Comparison of ENCODE assay signal across 31 mouse cellular contexts in the genomic region with DNA sequence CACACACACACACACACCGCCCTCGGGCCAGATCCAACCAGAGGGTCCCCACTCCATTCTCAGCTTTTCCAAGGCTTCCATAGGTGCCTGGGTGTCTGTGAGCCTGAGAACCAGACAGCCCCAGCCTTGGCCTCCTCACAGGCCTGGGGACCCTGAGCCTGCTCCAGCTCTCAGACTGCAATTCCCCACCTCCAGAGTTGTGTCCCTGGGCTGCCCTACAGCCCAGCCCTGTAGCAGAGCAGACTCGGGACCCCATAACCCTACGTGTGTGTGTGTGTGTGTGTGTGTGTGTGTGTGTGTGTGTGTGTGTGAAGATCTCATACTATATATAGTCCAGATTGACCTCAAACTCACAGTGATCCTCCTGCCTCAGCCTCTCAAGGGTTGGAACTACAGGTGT. TPM values are rescaled to one million over a fixed set of nuclear protein-coding genes. Genes with fewer than 3 reads are reported as not detected.
DNase-seq lines count a peak whose midpoint lies in the region; ATAC-seq and TF ChIP-seq lines count a peak whose summit lies in the region.
"Had no signal": no experiment of that assay in that cellular context is flagged by ENCODE, and none has a peak within 500 bp of the region (broad histone marks: within the 10 kb centered on the region; RNA-seq: fewer than 3 reads in every experiment).

No protein-coding gene starts in this region.

- intact Hi-C loops in left cerebral cortex, adult 2 months (cut with DNase I), result no loop called here

- no peaks in the 10 kb centered on the region for H3K36me3 ChIP-seq in kidney, embryonic 15.5 days
- no peaks in the 10 kb centered on the region for H3K36me3 ChIP-seq in small intestine, adult 2 months (ENCODE audit: control insufficient read depth, insufficient read depth, low read length)
- H3K36me3 ChIP-seq in thymus, adult 2 months (ENCODE audit: control insufficient read depth, insufficient read depth, low read length), result no peaks in the 10 kb centered on the region
- H3K36me3 ChIP-seq: hindbrain, embryonic 13.5 days; liver, embryonic 12.5 days; neural tube, embryonic 15.5 days had no signal

- no peak for TF ChIP-seq CTCF in lung, adult 2 months (IDR thresholded peaks at IDR 0.05; ENCODE audit: insufficient read depth, low read length)
- TF ChIP-seq CTCF in small intestine, adult 2 months (IDR thresholded peaks at IDR 0.05; ENCODE audit: extremely low read depth, insufficient read length, insufficient replicate concordance, low read depth, low read length), result no peak
- TF ChIP-seq CTCF in thymus, adult 2 months (IDR thresholded peaks at IDR 0.05; ENCODE audit: borderline replicate concordance, control insufficient read depth, extremely low read depth, insufficient read depth, low read length, poor library complexity), result no peak
- no peak for TF ChIP-seq CTCF in left cerebral cortex, adult 2 months (IDR thresholded peaks at IDR 0.05)

- H3K9me3 ChIP-seq in kidney, embryonic 15.5 days (replicated peaks), result no peaks in the 10 kb centered on the region
- H3K9me3 ChIP-seq: hindbrain, embryonic 13.5 days; liver, embryonic 12.5 days; neural tube, embryonic 15.5 days had no signal

- H3K4me2 ChIP-seq in kidney, embryonic 15.5 days, result no peak overlapping the region
- H3K4me2 ChIP-seq: heart, embryonic 11.5 days; hindbrain, embryonic 13.5 days; liver, embryonic 12.5 days; midbrain, embryonic 11.5 days; neural tube, embryonic 15.5 days had no signal

- 79% methylated on average over 4 of the region's 4 CpGs for WGBS in kidney, embryonic 15.5 days
- 77% methylated on average over 4 of the region's 4 CpGs for WGBS in lung, adult 2 months
- 86% methylated on average over 4 of the region's 4 CpGs for WGBS in small intestine, adult 2 months
- WGBS in thymus, adult 2 months, result 97% methylated on average over 4 of the region's 4 CpGs

- DNase-seq in kidney, postnatal 10 days, result no peak
- DNase-seq in lung, postnatal 10 days, result peak; percentile 14
- no peak for DNase-seq in lung, adult 2 months
- no peak for DNase-seq in thymus, adult 2 months
- no peak for DNase-seq in left cerebral cortex, adult 2 months (ENCODE audit: extremely low spot score in 1 of 2, low spot score in 2 of 2)
- DNase-seq: adrenal gland, adult 8-10 months; cerebellum, adult 8-10 months; cerebellum, postnatal 25 days; gastrocnemius, postnatal 25 days; kidney, adult 18-20 months; left cerebral cortex, postnatal 4 days; liver, postnatal 0 days; retina, postnatal 1 day; right cerebral cortex, postnatal 14 days had no signal

- H3K9ac ChIP-seq in kidney, embryonic 15.5 days, result no peak overlapping the region
- H3K9ac ChIP-seq: hindbrain, embryonic 13.5 days; liver, embryonic 12.5 days; liver, postnatal 0 days; neural tube, embryonic 15.5 days had no signal

- peaks cover 5% of the 10 kb centered on the region; the same call in 1 of the 2 replicates for H3K4me1 ChIP-seq in kidney, embryonic 15.5 days
- no peaks in the 10 kb centered on the region for H3K4me1 ChIP-seq in lung, adult 2 months (ENCODE audit: control insufficient read depth, insufficient read depth, low read length)
- 0 out of 2 replicates have a peak, but pooled peaks cover 2% of the 10 kb centered on the region for H3K4me1 ChIP-seq in small intestine, adult 2 months (ENCODE audit: control insufficient read depth, insufficient read depth, insufficient read length, low read length)
- H3K4me1 ChIP-seq in thymus, adult 2 months (replicated peaks; ENCODE audit: control insufficient read depth, insufficient read depth, low read length), result no peaks in the 10 kb centered on the region
- H3K4me1 ChIP-seq: liver, embryonic 12.5 days had no signal

- 0 out of 2 replicates have a peak overlapping the region, but pooled peaks have one; percentile 22 for H3K27ac ChIP-seq in kidney, embryonic 15.5 days
- 0 out of 2 replicates have a peak overlapping the region, but pooled peaks have one; percentile 23 for H3K27ac ChIP-seq in small intestine, adult 2 months (ENCODE audit: insufficient read depth, low read depth, low read length)
- no peak overlapping the region for H3K27ac ChIP-seq in thymus, adult 2 months (ENCODE audit: control insufficient read depth, insufficient read depth, low read length)
- H3K27ac ChIP-seq in left cerebral cortex, adult 2 months, result no peak overlapping the region
- H3K27ac ChIP-seq: hindbrain, embryonic 13.5 days; liver, embryonic 12.5 days; neural tube, embryonic 15.5 days had no signal

- ATAC-seq in kidney, embryonic 15.5 days (replicated peaks; ENCODE audit: low FRiP score), result no peak
- ATAC-seq: activated CD4-positive, CD25-positive, alpha-beta regulatory T cell, adult 4 months; forebrain, embryonic 14.5 days; liver, embryonic 12.5 days; liver, postnatal 0 days had no signal

- no peaks in the 10 kb centered on the region for H3K27me3 ChIP-seq in kidney, embryonic 15.5 days
- H3K27me3 ChIP-seq in small intestine, adult 2 months (ENCODE audit: control insufficient read depth, insufficient read depth, low read length), result no peaks in the 10 kb centered on the region
- no peaks in the 10 kb centered on the region for H3K27me3 ChIP-seq in thymus, adult 2 months (ENCODE audit: control insufficient read depth, insufficient read depth, low read length)
- H3K27me3 ChIP-seq: neural tube, embryonic 15.5 days had no signal

- no peak overlapping the region for H3K4me3 ChIP-seq in kidney, embryonic 15.5 days (replicated peaks)
- H3K4me3 ChIP-seq in lung, adult 2 months (replicated peaks; ENCODE audit: extremely low read depth, low read depth, low read length), result no peak overlapping the region
- no peak overlapping the region for H3K4me3 ChIP-seq in small intestine, adult 2 months (ENCODE audit: low read depth, low read length)
- no peak overlapping the region for H3K4me3 ChIP-seq in thymus, adult 2 months (ENCODE audit: control insufficient read depth, insufficient read depth, low read length)
- H3K4me3 ChIP-seq in left cerebral cortex, adult 2 months, result no peak overlapping the region
- H3K4me3 ChIP-seq: hindbrain, embryonic 13.5 days; liver, embryonic 12.5 days; neural tube, embryonic 15.5 days had no signal

- no peak for TF ChIP-seq POLR2A in lung, adult 2 months (IDR thresholded peaks at IDR 0.05; ENCODE audit: borderline replicate concordance, extremely low read depth, low read depth, low read length)
- TF ChIP-seq POLR2A in small intestine, adult 2 months (IDR thresholded peaks at IDR 0.05; ENCODE audit: low read depth, low read length), result no peak
- TF ChIP-seq POLR2A in thymus, adult 2 months (IDR thresholded peaks at IDR 0.05; ENCODE audit: control insufficient read depth, extremely low read depth, insufficient read depth, low read length, poor library complexity), result no peak

RNA-seq across cellular contexts. Expression of gene Habp2, which starts 34.1 kb away (rescaled TPM):
- polyA plus RNA-seq in kidney, embryonic 15.5 days (2015; fragmentation: Nextera tagmentation; extraction: Ambion mirVana), result 30.8 and 31.2 TPM in 2 replicates
- polyA plus RNA-seq in lung, adult 2 months (2012; rRNA removed), result not detected in 2 replicates
- 18.5 and 39.2 TPM in 2 replicates for polyA plus RNA-seq in small intestine, adult 2 months (2012; rRNA removed)
- polyA plus RNA-seq in thymus, adult 2 months (2012; rRNA removed), result 0.15 and 0.55 TPM in 2 replicates
- not detected for total RNA-seq in left cerebral cortex, adult 2 months (2021)
- total RNA-seq: adrenal gland, adult 8-10 months; gastrocnemius, adult 18-20 months; gastrocnemius, postnatal 25 days; heart, postnatal 36 days; layer of hippocampus, adult 8-10 months; layer of hippocampus, postnatal 25 days; left cerebral cortex, postnatal 4 days; megakaryocyte, adult 5-6 weeks had no signal
- polyA plus RNA-seq: activated CD4-positive, CD25-positive, alpha-beta regulatory T cell, adult 4 months; embryonic facial prominence, embryonic 11.5 days; hindbrain, embryonic 13.5 days; limb, embryonic 14.5 days; midbrain, embryonic 11.5 days; testis, adult 2 months had no signal

Comparison
In these comparisons a context has a peak if more than half of its experiments do, and no peak if none do; other contexts are left out.
1. H3K27ac ChIP-seq: peak in kidney, embryonic 15.5 days (single experiment) and small intestine, adult 2 months (single experiment); none in thymus, adult 2 months (single experiment) and left cerebral cortex, adult 2 months (single experiment).
2. RNA of gene Habp2, which starts 34.1 kb away (polyA plus RNA-seq): 18.5 to 39.2 TPM in small intestine, adult 2 months and 30.8 to 31.2 TPM in kidney, embryonic 15.5 days; 0.15 to 0.55 TPM in thymus, adult 2 months and not detected in lung, adult 2 months; every median in the first group is over 10 times any median in the second.